Mouse (Mus musculus): Measurements from ENCODE around the gene Wipi2. TPM values are rescaled to one million over a fixed set of nuclear protein-coding genes. Genes with fewer than 3 reads are reported as not detected.

Wipi2 gene
- polyA plus RNA-seq, 1 experiment = 60.6 TPM

GRCm38 (mm10) chr5:142650390-142650789 is 22.9 kb downstream of the Wipi2 start:
- no peaks in the 10 kb centered on the region; the same call in 1 of the 2 replicates for H3K36me3 ChIP-seq (ENCODE audit: control insufficient read depth, insufficient read depth, low read length)
- no peak overlapping the region for H3K27ac ChIP-seq (ENCODE audit: control insufficient read depth, insufficient read depth, low read depth, low read length)
- H3K4me3 ChIP-seq (ENCODE audit: control insufficient read depth, low read depth, low read length) = no peak overlapping the region
- TF ChIP-seq CTCF (IDR thresholded peaks at IDR 0.05; ENCODE audit: control insufficient read depth, insufficient read depth, insufficient replicate concordance, low read depth, low read length) = no peak
- H3K4me1 ChIP-seq (ENCODE audit: control insufficient read depth, insufficient read depth, low read length) = no peaks in the 10 kb centered on the region
- no peaks in the 10 kb centered on the region for H3K27me3 ChIP-seq (ENCODE audit: control insufficient read depth, insufficient read depth, low read length)

GRCm38 (mm10) chr5:142650794-142651497 is 23.4 kb downstream of the Wipi2 start:
- TF ChIP-seq CTCF (IDR thresholded peaks at IDR 0.05; ENCODE audit: control insufficient read depth, insufficient read depth, insufficient replicate concordance, low read depth, low read length) = no peak
- no peak for TF ChIP-seq POLR2A (IDR thresholded peaks at IDR 0.05; ENCODE audit: control insufficient read depth, low read depth, low read length)
- Histone ChIP-seq H3K27ac (ENCODE audit: control insufficient read depth, insufficient read depth, low read depth, low read length) (no peak overlapping the region), H3K36me3 (ENCODE audit: control insufficient read depth, insufficient read depth, low read length) (no peaks in the 10 kb centered on the region; the same call in 1 of the 2 replicates), H3K4me3 (ENCODE audit: control insufficient read depth, low read depth, low read length) (no peak overlapping the region), H3K4me1 (ENCODE audit: control insufficient read depth, insufficient read depth, low read length) (no peaks in the 10 kb centered on the region), H3K27me3 (ENCODE audit: control insufficient read depth, insufficient read depth, low read length) (no peaks in the 10 kb centered on the region)

DNA sequence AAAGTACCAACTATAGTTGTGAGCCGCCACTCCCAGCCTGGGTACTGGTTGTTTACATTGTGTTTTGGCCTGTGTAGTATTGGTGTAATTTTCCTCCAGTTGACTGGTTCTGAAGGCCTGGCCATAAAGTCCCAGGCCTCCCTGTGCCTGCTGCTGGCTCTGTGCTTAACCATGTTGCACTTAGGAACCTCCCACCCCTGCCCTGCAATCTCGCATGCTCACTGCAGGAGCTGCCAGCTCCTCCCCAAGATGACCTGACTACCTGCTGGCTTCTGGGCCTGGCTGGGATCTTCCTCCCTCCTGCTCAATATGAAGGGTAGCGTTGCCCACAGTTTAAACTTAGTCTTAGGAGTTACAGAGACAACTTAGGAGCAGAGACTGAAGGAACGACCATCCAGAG is 24.8 kb downstream of the Wipi2 start:
- Histone ChIP-seq H3K27ac (ENCODE audit: control insufficient read depth, insufficient read depth, low read depth, low read length) (no peak overlapping the region), H3K4me1 (ENCODE audit: control insufficient read depth, insufficient read depth, low read length) (no peaks in the 10 kb centered on the region), H3K4me3 (ENCODE audit: control insufficient read depth, low read depth, low read length) (no peak overlapping the region), H3K27me3 (ENCODE audit: control insufficient read depth, insufficient read depth, low read length) (no peaks in the 10 kb centered on the region), H3K36me3 (ENCODE audit: control insufficient read depth, insufficient read depth, low read length) (no peaks in the 10 kb centered on the region; the same call in 1 of the 2 replicates)
- no peak for TF ChIP-seq POLR2A (IDR thresholded peaks at IDR 0.05; ENCODE audit: control insufficient read depth, low read depth, low read length)
- no peak for TF ChIP-seq CTCF (IDR thresholded peaks at IDR 0.05; ENCODE audit: control insufficient read depth, insufficient read depth, insufficient replicate concordance, low read depth, low read length)

DNA sequence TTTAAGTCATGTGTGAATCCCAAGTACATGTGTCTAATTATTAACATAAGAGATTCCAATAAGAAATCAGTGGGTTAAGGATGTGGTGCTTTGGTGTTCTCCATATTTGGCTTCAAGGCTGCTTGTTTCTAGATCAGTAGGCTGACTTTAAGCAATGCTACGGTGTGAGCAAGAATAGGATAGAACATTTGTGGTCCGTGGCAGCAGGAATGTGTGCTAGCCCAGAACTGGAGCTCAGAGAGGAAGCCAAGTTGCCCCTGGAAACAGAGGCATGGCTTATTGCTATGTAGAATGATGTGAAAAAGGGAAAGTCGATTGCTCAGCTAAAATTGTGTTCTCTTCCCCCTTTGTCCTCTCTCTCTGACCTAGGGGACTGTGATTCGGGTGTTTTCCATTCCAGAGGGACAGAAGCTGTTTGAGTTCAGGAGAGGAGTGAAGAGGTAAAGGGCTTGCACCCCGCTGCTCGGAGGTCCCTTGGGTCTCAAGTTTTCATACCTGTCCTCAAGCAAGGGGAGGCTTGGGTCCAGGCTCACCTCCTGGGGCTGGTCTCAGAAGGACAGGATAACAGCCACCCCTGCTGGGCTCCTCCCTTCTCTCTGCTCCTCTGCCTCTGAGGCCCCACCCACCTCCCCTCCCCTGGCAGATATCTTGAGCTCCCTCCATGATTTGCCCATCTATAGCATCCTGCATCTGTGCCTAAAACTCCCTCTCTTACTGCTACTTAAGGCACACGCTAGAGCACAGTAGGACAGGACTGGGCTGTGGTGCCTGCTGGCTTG is 33.3 kb downstream of the Wipi2 start:
- Histone ChIP-seq H3K4me1 (ENCODE audit: control insufficient read depth, insufficient read depth, low read length) (no peaks in the 10 kb centered on the region), H3K27me3 (ENCODE audit: control insufficient read depth, insufficient read depth, low read length) (no peaks in the 10 kb centered on the region), H3K27ac (ENCODE audit: control insufficient read depth, insufficient read depth, low read depth, low read length) (no peak overlapping the region), H3K4me3 (ENCODE audit: control insufficient read depth, low read depth, low read length) (no peak overlapping the region), H3K36me3 (ENCODE audit: control insufficient read depth, insufficient read depth, low read length) (peaks cover 5% of the 10 kb centered on the region)
- TF ChIP-seq POLR2A (IDR thresholded peaks at IDR 0.05; ENCODE audit: control insufficient read depth, low read depth, low read length) (no peak), CTCF (IDR thresholded peaks at IDR 0.05; ENCODE audit: control insufficient read depth, insufficient read depth, insufficient replicate concordance, low read depth, low read length) (no peak)

GRCm38 (mm10) chr5:142667921-142668320 is 40.4 kb downstream of the Wipi2 start:
- Histone ChIP-seq H3K4me3 (ENCODE audit: control insufficient read depth, low read depth, low read length) (no peak overlapping the region), H3K4me1 (ENCODE audit: control insufficient read depth, insufficient read depth, low read length) (no peaks in the 10 kb centered on the region), H3K27me3 (ENCODE audit: control insufficient read depth, insufficient read depth, low read length) (no peaks in the 10 kb centered on the region), H3K36me3 (ENCODE audit: control insufficient read depth, insufficient read depth, low read length) (peaks cover 3% of the 10 kb centered on the region), H3K27ac (ENCODE audit: control insufficient read depth, insufficient read depth, low read depth, low read length) (no peak overlapping the region)
- TF ChIP-seq POLR2A (IDR thresholded peaks at IDR 0.05; ENCODE audit: control insufficient read depth, low read depth, low read length) (no peak), CTCF (IDR thresholded peaks at IDR 0.05; ENCODE audit: control insufficient read depth, insufficient read depth, insufficient replicate concordance, low read depth, low read length) (no peak)

- H3K4me3 ChIP-seq (ENCODE audit: control insufficient read depth, low read depth, low read length) = no peak overlapping the region
- H3K27me3 ChIP-seq (ENCODE audit: control insufficient read depth, insufficient read depth, low read length) = no peaks in the 10 kb centered on the region
- H3K4me1 ChIP-seq (ENCODE audit: control insufficient read depth, insufficient read depth, low read length) = no peaks in the 10 kb centered on the region
- no peak overlapping the region for H3K27ac ChIP-seq (ENCODE audit: control insufficient read depth, insufficient read depth, low read depth, low read length)
- TF ChIP-seq CTCF (IDR thresholded peaks at IDR 0.05; ENCODE audit: control insufficient read depth, insufficient read depth, insufficient replicate concordance, low read depth, low read length) = no peak
- TF ChIP-seq POLR2A (IDR thresholded peaks at IDR 0.05; ENCODE audit: control insufficient read depth, low read depth, low read length) = no peak
- peaks cover 3% of the 10 kb centered on the region for H3K36me3 ChIP-seq (ENCODE audit: control insufficient read depth, insufficient read depth, low read length)
Measured at GRCm38 (mm10) chr5:142668556-142669263, 41.2 kb downstream of the Wipi2 start.

- H3K27ac ChIP-seq (ENCODE audit: control insufficient read depth, insufficient read depth, low read depth, low read length) = no peak overlapping the region
Measured at GRCm38 (mm10) chr5:142669726-142670125, 42.2 kb downstream of the Wipi2 start.

More at GRCm38 (mm10) chr5:142669726-142670125, 42.2 kb downstream of the Wipi2 start:
- Histone ChIP-seq H3K4me1 (ENCODE audit: control insufficient read depth, insufficient read depth, low read length) (no peaks in the 10 kb centered on the region), H3K4me3 (ENCODE audit: control insufficient read depth, low read depth, low read length) (no peak overlapping the region), H3K27me3 (ENCODE audit: control insufficient read depth, insufficient read depth, low read length) (no peaks in the 10 kb centered on the region), H3K36me3 (ENCODE audit: control insufficient read depth, insufficient read depth, low read length) (peaks cover 3% of the 10 kb centered on the region)
- TF ChIP-seq POLR2A (IDR thresholded peaks at IDR 0.05; ENCODE audit: control insufficient read depth, low read depth, low read length) = no peak
